11 mouse cellular contexts compared by ENCODE assay signal in genomic region chr2:59471051-59471948, GRCm38 (mm10). TPM values are rescaled to one million over a fixed set of nuclear protein-coding genes. Genes with fewer than 3 reads are reported as not detected.
A peak's percentile ranks its signal among the peaks of the same experiment; 100 is the strongest.
DNase-seq lines count a peak whose midpoint lies in the region; ATAC-seq and TF ChIP-seq lines count a peak whose summit lies in the region.
"Had no signal": no experiment of that assay in that cellular context is flagged by ENCODE, and none has a peak within 500 bp of the region (broad histone marks: within the 10 kb centered on the region; RNA-seq: fewer than 3 reads in every experiment).

No protein-coding gene starts in this region.

- H3K9ac ChIP-seq in heart, adult 2 months (ENCODE audit: low read depth, low read length) = no peak overlapping the region
- H3K9ac ChIP-seq in ES-Bruce4 (ENCODE audit: low read depth, poor library complexity, severe bottlenecking) = peak overlapping the region; percentile 4; the same call in 1 of the 2 replicates
- no peak overlapping the region for H3K9ac ChIP-seq in hindbrain, embryonic 16.5 days (ENCODE audit: low read depth, low read length)
- H3K9ac ChIP-seq: limb, embryonic 12.5 days had no signal

- no peak for TF ChIP-seq POLR2A in heart, adult 2 months (IDR thresholded peaks at IDR 0.05; ENCODE audit: insufficient read depth, low read depth, low read length)
- TF ChIP-seq POLR2A in ES-Bruce4 (IDR thresholded peaks at IDR 0.05; ENCODE audit: insufficient read depth, low read length) = no peak

- peak overlapping the region; percentile 10; the same call in 1 of the 2 replicates for H3K4me3 ChIP-seq in heart, adult 2 months
- H3K4me3 ChIP-seq in ES-Bruce4 (ENCODE audit: low read depth, low read length) = no peak overlapping the region
- H3K4me3 ChIP-seq in brown adipose tissue, adult 24 weeks (ENCODE audit: insufficient read depth, low read depth, low read length) = no peak overlapping the region
- H3K4me3 ChIP-seq in hindbrain, embryonic 16.5 days (ENCODE audit: low read length) = no peak overlapping the region
- H3K4me3 ChIP-seq: limb, embryonic 12.5 days; myocyte had no signal

- TF ChIP-seq EP300 in heart, adult 2 months (IDR thresholded peaks at IDR 0.05; ENCODE audit: insufficient read depth, low read depth, low read length) = no peak
- no peak for TF ChIP-seq EP300 in ES-Bruce4 (IDR thresholded peaks at IDR 0.05; ENCODE audit: insufficient read depth, low read depth, low read length)

- peak overlapping the region; percentile 64 for H3K27ac ChIP-seq in heart, adult 2 months
- H3K27ac ChIP-seq in ES-Bruce4 (ENCODE audit: insufficient read depth, low read length) = peak overlapping the region; percentile 62
- H3K27ac ChIP-seq in brown adipose tissue, adult 24 weeks (replicated peaks; ENCODE audit: low read depth, low read length) = peak overlapping the region; percentile 45
- H3K27ac ChIP-seq in hindbrain, embryonic 16.5 days (ENCODE audit: low read depth, low read length) = peak overlapping the region; percentile 61

- H3K4me1 ChIP-seq in heart, adult 2 months (ENCODE audit: control insufficient read depth, insufficient read depth, low read length) = peaks cover 1% of the 10 kb centered on the region; the same call in 1 of the 2 replicates
- H3K4me1 ChIP-seq in ES-Bruce4 (ENCODE audit: control insufficient read depth, insufficient read depth, low read length) = peaks cover 3% of the 10 kb centered on the region
- H3K4me1 ChIP-seq in brown adipose tissue, adult 24 weeks (ENCODE audit: control insufficient read depth, insufficient read depth, insufficient read length, low read length) = no peaks in the 10 kb centered on the region; the same call in 1 of the 2 replicates
- H3K4me1 ChIP-seq in hindbrain, embryonic 16.5 days (ENCODE audit: control insufficient read depth, insufficient read depth, low read depth, low read length) = no peaks in the 10 kb centered on the region; the same call in 1 of the 2 replicates

- H3K79me2 ChIP-seq in heart, adult 2 months (replicated peaks; ENCODE audit: control insufficient read depth, insufficient read depth, low read length) = no peaks in the 10 kb centered on the region

- 0 out of 2 replicates have a peak, but pooled peaks have one; percentile 57 for ATAC-seq in hindbrain, embryonic 16.5 days

- intact Hi-C loops in heart, adult 2 months (cut with DNase I) = no loop called here

- no peak overlapping the region; the same call in 1 of the 2 replicates for H3K4me2 ChIP-seq in hindbrain, embryonic 16.5 days (ENCODE audit: low read length)
- H3K4me2 ChIP-seq: limb, embryonic 12.5 days had no signal

- WGBS in heart, adult 2 months = 31% methylated on average over 15 of the region's 15 CpGs
- WGBS in hindbrain, embryonic 16.5 days = 38% methylated on average over 15 of the region's 15 CpGs

- no peaks in the 10 kb centered on the region; the same call in 1 of the 2 replicates for H3K9me3 ChIP-seq in ES-Bruce4 (replicated peaks; ENCODE audit: control insufficient read depth, insufficient read depth, low read length, poor library complexity, severe bottlenecking)
- H3K9me3 ChIP-seq in hindbrain, embryonic 16.5 days (ENCODE audit: control insufficient read depth, low read length) = no peaks in the 10 kb centered on the region
- H3K9me3 ChIP-seq: limb, embryonic 12.5 days had no signal

- TF ChIP-seq CTCF in heart, adult 2 months (IDR thresholded peaks at IDR 0.05) = no peak
- no peak for TF ChIP-seq CTCF in ES-Bruce4 (IDR thresholded peaks at IDR 0.05; ENCODE audit: low read depth, low read length)

- no peaks in the 10 kb centered on the region for H3K36me3 ChIP-seq in heart, adult 2 months (ENCODE audit: control insufficient read depth, insufficient read depth, low read length)
- H3K36me3 ChIP-seq in ES-Bruce4 (ENCODE audit: control insufficient read depth, insufficient read depth, low read length, poor library complexity, severe bottlenecking) = no peaks in the 10 kb centered on the region
- H3K36me3 ChIP-seq in hindbrain, embryonic 16.5 days (ENCODE audit: control insufficient read depth, insufficient read depth, low read length) = no peaks in the 10 kb centered on the region
- H3K36me3 ChIP-seq: limb, embryonic 12.5 days had no signal

- DNase-seq in heart, adult 2 months = peak in 1 of 2 experiments; percentile 5
- no peak for DNase-seq in heart, adult 8-10 months (ENCODE audit: low spot score)
- DNase-seq in embryo, embryonic 10.5 days (ENCODE audit: low spot score) = no peak
- no peak for DNase-seq in layer of hippocampus, postnatal 14 days (ENCODE audit: low spot score in 2 of 2)
- no peak for DNase-seq in ovary, adult 18-20 months (ENCODE audit: low spot score)

- H3K27me3 ChIP-seq in heart, adult 2 months (ENCODE audit: control insufficient read depth, insufficient read depth, low read length) = no peaks in the 10 kb centered on the region
- no peaks in the 10 kb centered on the region for H3K27me3 ChIP-seq in ES-Bruce4 (ENCODE audit: control insufficient read depth, insufficient read depth, low read length, poor library complexity, severe bottlenecking)
- no peaks in the 10 kb centered on the region for H3K27me3 ChIP-seq in hindbrain, embryonic 16.5 days (replicated peaks; ENCODE audit: control insufficient read depth, insufficient read depth, low read length)
- H3K27me3 ChIP-seq: limb, embryonic 12.5 days had no signal

RNA-seq across cellular contexts. Expression of gene Dapl1, which starts 13.2 kb away (rescaled TPM):
- not detected for total RNA-seq in heart, adult 2 months (2021)
- polyA plus RNA-seq in heart, adult 2 months (2012; rRNA removed) = not detected in 2 replicates
- not detected for total RNA-seq in heart, adult 8-10 months (2022)
- polyA plus RNA-seq in ES-Bruce4 (2011; ENCODE audit: insufficient read depth, insufficient read length, low read depth, missing spikeins) = not detected in 2 replicates
- not detected in 2 replicates for polyA plus RNA-seq in brown adipose tissue, adult 24 weeks (2012; ENCODE audit: insufficient read depth, insufficient read length, missing spikeins)
- polyA plus RNA-seq in hindbrain, embryonic 16.5 days (2015; fragmentation: Nextera tagmentation; extraction: Ambion mirVana) = 1.4 and 2.2 TPM in 2 replicates
- not detected for total RNA-seq in layer of hippocampus, postnatal 14 days (2021)
- total RNA-seq: heart, postnatal 14 days had no signal
- polyA plus RNA-seq: myocyte had no signal
